Comparison of ENCODE assay signal across 20 mouse cellular contexts in genomic region chr16:84957253-84957652, GRCm38 (mm10).
DNase-seq lines count a peak whose midpoint lies in the region; ATAC-seq and TF ChIP-seq lines count a peak whose summit lies in the region.
"Had no signal": no experiment of that assay in that cellular context is flagged by ENCODE, and none has a peak within 500 bp of the region (broad histone marks: within the 10 kb centered on the region; RNA-seq: fewer than 3 reads in every experiment).

No protein-coding gene starts in this region.

- peak; percentile 24 for ATAC-seq in midbrain, embryonic 13.5 days
- ATAC-seq in stomach, postnatal 0 days (ENCODE audit: low FRiP score, low TSS enrichment) = 0 out of 2 replicates have a peak, but pooled peaks have one; percentile 21
- no peak for ATAC-seq in lung, postnatal 0 days

- no peaks in the 10 kb centered on the region for H3K36me3 ChIP-seq in heart, adult 2 months (ENCODE audit: control insufficient read depth, insufficient read depth, low read length)
- H3K36me3 ChIP-seq in heart, embryonic 10.5 days = peaks cover 66% of the 10 kb centered on the region
- peaks cover 50% of the 10 kb centered on the region for H3K36me3 ChIP-seq in midbrain, embryonic 13.5 days
- H3K36me3 ChIP-seq in midbrain, embryonic 10.5 days = peaks cover 48% of the 10 kb centered on the region
- peaks cover 8% of the 10 kb centered on the region for H3K36me3 ChIP-seq in stomach, postnatal 0 days (ENCODE audit: control insufficient read depth, insufficient read depth, low read length)
- peaks cover 23% of the 10 kb centered on the region; the same call in 1 of the 2 replicates for H3K36me3 ChIP-seq in lung, postnatal 0 days (ENCODE audit: insufficient read depth, low read length)

- no peak for TF ChIP-seq CTCF in heart, adult 2 months (IDR thresholded peaks at IDR 0.05)
- no peak for TF ChIP-seq CTCF in stomach, postnatal 0 days (IDR thresholded peaks at IDR 0.05; ENCODE audit: low read depth)
- TF ChIP-seq CTCF in lung, postnatal 0 days (IDR thresholded peaks at IDR 0.05) = no peak

- 58% methylated on average over 6 of the region's 6 CpGs for WGBS in heart, adult 2 months
- WGBS in heart, embryonic 10.5 days = 60% methylated on average over 6 of the region's 6 CpGs
- 59% methylated on average over 6 of the region's 6 CpGs for WGBS in midbrain, embryonic 13.5 days
- WGBS in midbrain, embryonic 10.5 days = 70% methylated on average over 6 of the region's 6 CpGs
- 69% methylated on average over 6 of the region's 6 CpGs for WGBS in stomach, postnatal 0 days
- 70% methylated on average over 6 of the region's 6 CpGs for WGBS in lung, postnatal 0 days

- H3K4me3 ChIP-seq in heart, adult 2 months = no peak overlapping the region
- no peak overlapping the region for H3K4me3 ChIP-seq in heart, embryonic 10.5 days
- H3K4me3 ChIP-seq in midbrain, embryonic 13.5 days (replicated peaks) = no peak overlapping the region
- H3K4me3 ChIP-seq in midbrain, embryonic 10.5 days = no peak overlapping the region
- H3K4me3 ChIP-seq in stomach, postnatal 0 days (ENCODE audit: low read depth, low read length) = no peak overlapping the region
- no peak overlapping the region for H3K4me3 ChIP-seq in lung, postnatal 0 days (ENCODE audit: low read depth, low read length)
- H3K4me3 ChIP-seq: embryonic facial prominence, embryonic 12.5 days; heart, embryonic 12.5 days; limb, embryonic 15.5 days; neural tube, embryonic 12.5 days had no signal

- peak overlapping the region; percentile 61 for H3K27ac ChIP-seq in heart, adult 2 months
- H3K27ac ChIP-seq in heart, embryonic 10.5 days = no peak overlapping the region
- no peak overlapping the region for H3K27ac ChIP-seq in midbrain, embryonic 13.5 days
- H3K27ac ChIP-seq in midbrain, embryonic 10.5 days (replicated peaks) = no peak overlapping the region
- no peak overlapping the region for H3K27ac ChIP-seq in stomach, postnatal 0 days (replicated peaks)
- H3K27ac ChIP-seq in lung, postnatal 0 days (ENCODE audit: low read length) = no peak overlapping the region
- H3K27ac ChIP-seq: embryonic facial prominence, embryonic 12.5 days; kidney, postnatal 0 days; limb, embryonic 15.5 days; neural tube, embryonic 12.5 days had no signal

- no peaks in the 10 kb centered on the region for H3K27me3 ChIP-seq in heart, adult 2 months (ENCODE audit: control insufficient read depth, insufficient read depth, low read length)
- no peaks in the 10 kb centered on the region for H3K27me3 ChIP-seq in heart, embryonic 10.5 days (ENCODE audit: insufficient read depth, poor library complexity, severe bottlenecking)
- H3K27me3 ChIP-seq in midbrain, embryonic 13.5 days = no peaks in the 10 kb centered on the region
- no peaks in the 10 kb centered on the region for H3K27me3 ChIP-seq in midbrain, embryonic 10.5 days (ENCODE audit: low read depth, poor library complexity, severe bottlenecking)
- no peaks in the 10 kb centered on the region for H3K27me3 ChIP-seq in stomach, postnatal 0 days (ENCODE audit: control insufficient read depth, insufficient read depth, low read length)
- H3K27me3 ChIP-seq in lung, postnatal 0 days (replicated peaks; ENCODE audit: insufficient read depth, low read length) = no peaks in the 10 kb centered on the region
- H3K27me3 ChIP-seq: CH12.LX; embryonic facial prominence, embryonic 12.5 days; heart, embryonic 12.5 days; limb, embryonic 15.5 days; neural tube, embryonic 12.5 days had no signal

- H3K9ac ChIP-seq in heart, adult 2 months (ENCODE audit: low read depth, low read length) = no peak overlapping the region
- no peak overlapping the region for H3K9ac ChIP-seq in midbrain, embryonic 13.5 days (replicated peaks)
- H3K9ac ChIP-seq in stomach, postnatal 0 days (ENCODE audit: low read length) = no peak overlapping the region
- H3K9ac ChIP-seq in lung, postnatal 0 days (replicated peaks; ENCODE audit: low read depth) = no peak overlapping the region
- H3K9ac ChIP-seq: embryonic facial prominence, embryonic 12.5 days; limb, embryonic 15.5 days had no signal

- intact Hi-C loops in heart, adult 2 months (cut with DNase I) = loop anchor here (5.0 kb wide), 3 partner anchors 55 to 480 kb away; no protein-coding TSS in a partner anchor

- no peak for TF ChIP-seq POLR2A in heart, adult 2 months (IDR thresholded peaks at IDR 0.05; ENCODE audit: insufficient read depth, low read depth, low read length)

- no peak for TF ChIP-seq EP300 in heart, adult 2 months (IDR thresholded peaks at IDR 0.05; ENCODE audit: insufficient read depth, low read depth, low read length)
- no peak for TF ChIP-seq EP300 in stomach, postnatal 0 days (optimal IDR thresholded peaks at IDR 0.05)
- TF ChIP-seq EP300 in lung, postnatal 0 days (IDR thresholded peaks at IDR 0.05) = no peak

- H3K4me1 ChIP-seq in heart, adult 2 months (ENCODE audit: control insufficient read depth, insufficient read depth, low read length) = peaks cover 2% of the 10 kb centered on the region
- H3K4me1 ChIP-seq in heart, embryonic 10.5 days = peaks cover 10% of the 10 kb centered on the region
- peaks cover 21% of the 10 kb centered on the region for H3K4me1 ChIP-seq in midbrain, embryonic 13.5 days (replicated peaks)
- peaks cover 24% of the 10 kb centered on the region for H3K4me1 ChIP-seq in midbrain, embryonic 10.5 days
- 0 out of 2 replicates have a peak, but pooled peaks cover 2% of the 10 kb centered on the region for H3K4me1 ChIP-seq in stomach, postnatal 0 days (replicated peaks; ENCODE audit: control insufficient read depth, insufficient read depth)
- no peaks in the 10 kb centered on the region for H3K4me1 ChIP-seq in lung, postnatal 0 days (ENCODE audit: insufficient read depth, low read depth, low read length)
- H3K4me1 ChIP-seq: embryonic facial prominence, embryonic 12.5 days; limb, embryonic 15.5 days; neural tube, embryonic 12.5 days had no signal

- DNase-seq in cerebellum, postnatal 25 days = peak; percentile 16 to 26
- DNase-seq in cerebellum, adult 18-20 months = no peak
- DNase-seq in heart, adult 2 months = peak in 1 of 2 experiments; percentile 21
- no peak for DNase-seq in heart, embryonic 10.5 days (ENCODE audit: low spot score)
- DNase-seq in midbrain, embryonic 10.5 days (ENCODE audit: low spot score) = no peak
- no peak for DNase-seq in stomach, postnatal 0 days (ENCODE audit: low spot score)
- no peak for DNase-seq in lung, postnatal 0 days (ENCODE audit: low spot score)
- DNase-seq: gastrocnemius, postnatal 14 days; heart, postnatal 36 days; kidney, adult 18-20 months; layer of hippocampus, postnatal 36 days; lung, postnatal 14 days; thymus, postnatal 14 days had no signal

- no peaks in the 10 kb centered on the region for H3K79me2 ChIP-seq in heart, adult 2 months (replicated peaks; ENCODE audit: control insufficient read depth, insufficient read depth, low read length)

- no peaks in the 10 kb centered on the region for H3K9me3 ChIP-seq in heart, embryonic 10.5 days
- H3K9me3 ChIP-seq in midbrain, embryonic 13.5 days = no peaks in the 10 kb centered on the region
- no peaks in the 10 kb centered on the region for H3K9me3 ChIP-seq in midbrain, embryonic 10.5 days (replicated peaks)
- no peaks in the 10 kb centered on the region for H3K9me3 ChIP-seq in stomach, postnatal 0 days (ENCODE audit: control insufficient read depth, low read length)
- H3K9me3 ChIP-seq in lung, postnatal 0 days (ENCODE audit: low read length) = no peaks in the 10 kb centered on the region
- H3K9me3 ChIP-seq: embryonic facial prominence, embryonic 12.5 days; heart, embryonic 12.5 days; limb, embryonic 15.5 days; neural tube, embryonic 12.5 days had no signal

- no peak overlapping the region for H3K4me2 ChIP-seq in midbrain, embryonic 13.5 days (replicated peaks)
- no peak overlapping the region for H3K4me2 ChIP-seq in stomach, postnatal 0 days (replicated peaks; ENCODE audit: low read depth)
- H3K4me2 ChIP-seq in lung, postnatal 0 days (replicated peaks; ENCODE audit: low read depth, low read length) = no peak overlapping the region
- H3K4me2 ChIP-seq: embryonic facial prominence, embryonic 12.5 days; heart, embryonic 12.5 days; limb, embryonic 15.5 days; neural tube, embryonic 12.5 days had no signal

Comparison
In these comparisons a context has a peak if more than half of its experiments do, and no peak if none do; other contexts are left out.
1. DNase-seq: peak in cerebellum, postnatal 25 days (2 of 2); none in cerebellum, adult 18-20 months (0 of 2), heart, embryonic 10.5 days (single experiment), midbrain, embryonic 10.5 days (single experiment), stomach, postnatal 0 days (single experiment) and lung, postnatal 0 days (single experiment).